Mouse (Mus musculus) E14TG2a.4 (cell line): ENCODE results near the gene Olfr133.
"Not testable (repeated sequence)": the region's sequence is repeated elsewhere in the genome, so short reads cannot be mapped to it uniquely, and the experiment has no call there.

ENCODE experiments used
- H3K27me3 ChIP-seq: 2 replicates; pipeline ENCODE4 v1.6.1; 2014; ENCODE audit warnings: low read length, control low read depth; ENCODE audit not compliant: insufficient read depth
- H3K36me3 ChIP-seq: 2 replicates; pipeline ENCODE4 v1.6.1; 2014; ENCODE audit warnings: low read length, control low read depth; ENCODE audit not compliant: insufficient read depth
- H3K4me1 ChIP-seq: replicated peaks from 2 replicates; pipeline ENCODE4 v1.6.1; 2014; ENCODE audit warnings: low read depth, low read length, control low read depth
- H3K4me3 ChIP-seq: replicated peaks from 2 replicates; pipeline ENCODE4 v1.5.1; 2014; ENCODE audit warnings: mild to moderate bottlenecking, low read length
- H3K9me3 ChIP-seq: 2 replicates; pipeline ENCODE4 v1.6.1; 2014; ENCODE audit warnings: low read length, control low read depth
- CTCF ChIP-seq: conservative IDR thresholded peaks from 2 replicates; pipeline ENCODE4 v1.5.1; 2014; ENCODE audit warnings: low read length
- NANOG ChIP-seq: IDR thresholded peaks from 2 replicates; pipeline ENCODE4 v1.6.1; 2014; ENCODE audit warnings: borderline replicate concordance, low read length, mixed read lengths
- POU5F1 ChIP-seq: IDR thresholded peaks from 2 replicates; pipeline ENCODE4 v1.6.1; 2014; ENCODE audit warnings: low read length, borderline replicate concordance

Gene Olfr133

GRCm38 (mm10) chr17:38144981-38145380 is at the start of gene Olfr133:
Olfr133 (plus strand) TSS chr17:38145281.
- Histone ChIP-seq H3K9me3 (no peaks in the 10 kb centered on the region), H3K27me3 (no peaks in the 10 kb centered on the region), H3K36me3 (no peaks in the 10 kb centered on the region), H3K4me3 (no peak within 1 kb of the TSS), H3K4me1 (no peaks in the 10 kb centered on the region)
- TF ChIP-seq NANOG (no peak), CTCF (no peak), POU5F1 (no peak)

- H3K9me3 ChIP-seq: peaks cover 35% of the 10 kb centered on the region
- H3K4me3 ChIP-seq, H3K27me3 ChIP-seq, H3K4me1 ChIP-seq, H3K36me3 ChIP-seq: not testable (repeated sequence)
Measured at GRCm38 (mm10) chr17:38124199-38124598, 20.9 kb upstream of the Olfr133 start.

GRCm38 (mm10) chr17:38125371-38125770 is 19.7 kb upstream of the Olfr133 start:
- H3K36me3 ChIP-seq, H3K4me1 ChIP-seq, H3K4me3 ChIP-seq, H3K27me3 ChIP-seq: not testable (repeated sequence)
- H3K9me3 ChIP-seq: peaks cover 35% of the 10 kb centered on the region

- H3K4me1 ChIP-seq: no peaks in the 10 kb centered on the region
- H3K36me3 ChIP-seq: no peaks in the 10 kb centered on the region
- no peaks in the 10 kb centered on the region for H3K9me3 ChIP-seq
- TF ChIP-seq NANOG (no peak), CTCF (no peak), POU5F1 (no peak)
- H3K4me3 ChIP-seq: no peak within 1 kb of the TSS
- no peaks in the 10 kb centered on the region for H3K27me3 ChIP-seq
Measured at GRCm38 (mm10) chr17:38134426-38134825, 10.7 kb upstream of the Olfr133 start, which contains the start of gene Olfr132. Olfr132 (minus strand) TSS chr17:38134526.

GRCm38 (mm10) chr17:38171088-38171487 is 26.0 kb downstream of the Olfr133 start, which contains the start of gene Olfr134:
Olfr134 (plus strand) TSS chr17:38171388.
- no peaks in the 10 kb centered on the region for H3K27me3 ChIP-seq
- no peaks in the 10 kb centered on the region for H3K36me3 ChIP-seq
- H3K4me1 ChIP-seq: no peaks in the 10 kb centered on the region
- H3K4me3 ChIP-seq: no peak within 1 kb of the TSS
- TF ChIP-seq POU5F1 (no peak), NANOG (no peak), CTCF (no peak)
- H3K9me3 ChIP-seq: no peaks in the 10 kb centered on the region
